Mouse (Mus musculus): ENCODE measurements around the gene Nek6.

The Nek6 gene

DNA sequence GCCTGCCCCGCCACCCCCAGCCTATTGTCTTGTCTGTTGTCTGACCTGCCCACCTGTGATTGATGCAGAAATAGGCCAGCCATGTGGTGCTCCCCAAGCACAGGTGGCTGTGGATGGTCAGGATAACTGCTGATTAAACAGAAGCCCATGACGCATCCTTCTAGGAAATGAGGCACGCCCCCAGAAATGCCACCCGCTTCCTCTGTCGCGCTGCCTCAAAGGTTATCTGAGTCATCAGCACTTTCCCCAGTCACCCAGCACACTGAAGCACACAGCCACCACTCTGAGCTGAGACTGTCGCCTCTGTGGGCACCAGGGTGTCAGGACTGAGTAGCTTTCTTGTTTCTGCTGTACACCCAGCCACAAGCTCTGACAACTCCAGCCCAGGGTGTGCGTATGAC is 24.9 kb downstream of the Nek6 start:
- DNase-seq (ENCODE audit: low spot score in 2 of 2), result peak; percentile 80 to 81

DNA sequence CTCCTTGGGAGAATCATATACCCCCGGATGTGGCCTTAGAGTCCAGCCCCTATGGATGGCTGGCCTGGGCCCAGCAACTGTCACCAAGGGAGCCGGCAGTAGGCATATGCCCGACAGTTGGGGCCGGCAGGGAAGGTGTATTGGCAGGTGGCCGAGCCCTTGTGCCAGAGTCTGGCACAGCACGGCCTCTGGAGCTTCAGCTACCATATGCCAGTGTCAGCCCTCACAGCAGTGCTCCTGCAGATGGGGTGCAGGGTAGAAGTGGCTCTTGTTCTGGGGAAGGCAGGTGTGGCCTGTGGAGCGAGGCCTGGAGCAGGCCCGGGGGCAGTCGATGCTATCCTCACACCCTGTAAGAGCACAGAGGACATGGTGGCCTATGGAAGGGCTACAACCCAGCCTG is 28.2 kb downstream of the Nek6 start:
- DNase-seq (ENCODE audit: low spot score in 2 of 2), result no peak

GRCm38 (mm10) chr2:38540666-38541065 is 29.2 kb downstream of the Nek6 start:
- DNase-seq (ENCODE audit: low spot score in 2 of 2), result no peak

DNA sequence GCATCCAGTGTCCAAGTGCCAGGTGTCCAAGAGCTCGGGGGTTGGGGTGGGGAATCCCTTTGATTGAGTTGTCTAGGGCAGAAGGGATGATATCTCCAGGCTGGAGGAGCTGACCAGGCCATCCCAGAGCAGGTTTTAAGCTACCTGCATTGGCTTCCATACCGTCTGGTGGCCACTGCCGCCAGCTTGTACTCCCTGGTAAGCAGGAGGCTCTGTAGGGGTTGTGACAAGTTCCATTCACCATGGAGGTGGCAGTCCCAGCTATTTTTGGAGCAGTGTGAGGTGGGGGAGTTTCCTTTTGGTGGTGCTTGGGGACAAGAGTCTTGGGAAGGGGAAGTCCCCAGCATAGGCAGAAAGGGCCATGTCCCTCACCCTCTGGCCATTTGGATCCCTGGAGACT is 29.7 kb downstream of the Nek6 start:
- DNase-seq (ENCODE audit: low spot score in 2 of 2), result no peak

GRCm38 (mm10) chr2:38541570-38541969 is 30.1 kb downstream of the Nek6 start:
- DNase-seq (ENCODE audit: low spot score in 2 of 2), result no peak

DNA sequence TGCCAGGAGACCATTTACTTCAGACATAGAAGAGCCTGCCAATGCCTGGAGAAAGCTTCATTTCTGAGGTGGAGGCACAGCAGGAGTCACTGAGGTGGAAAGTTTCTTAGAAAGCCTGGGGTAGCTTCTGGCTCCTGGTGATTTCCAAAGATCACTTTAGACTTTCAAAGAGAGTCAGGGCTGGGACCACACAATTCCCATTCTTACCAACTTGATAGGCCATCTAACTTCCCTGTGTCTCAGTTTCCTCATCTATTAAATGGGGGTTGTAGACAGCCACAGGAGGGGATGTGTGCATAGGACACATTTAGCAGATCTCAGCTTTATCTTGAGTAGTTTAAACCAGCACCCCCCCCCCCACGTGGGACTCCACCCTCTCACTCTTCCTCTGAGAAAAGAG is 30.9 kb downstream of the Nek6 start:
- DNase-seq (ENCODE audit: low spot score in 2 of 2), result no peak

- no peak for DNase-seq (ENCODE audit: low spot score in 2 of 2)
Observed at GRCm38 (mm10) chr2:38543158-38543557, 31.7 kb downstream of the Nek6 start.

DNA sequence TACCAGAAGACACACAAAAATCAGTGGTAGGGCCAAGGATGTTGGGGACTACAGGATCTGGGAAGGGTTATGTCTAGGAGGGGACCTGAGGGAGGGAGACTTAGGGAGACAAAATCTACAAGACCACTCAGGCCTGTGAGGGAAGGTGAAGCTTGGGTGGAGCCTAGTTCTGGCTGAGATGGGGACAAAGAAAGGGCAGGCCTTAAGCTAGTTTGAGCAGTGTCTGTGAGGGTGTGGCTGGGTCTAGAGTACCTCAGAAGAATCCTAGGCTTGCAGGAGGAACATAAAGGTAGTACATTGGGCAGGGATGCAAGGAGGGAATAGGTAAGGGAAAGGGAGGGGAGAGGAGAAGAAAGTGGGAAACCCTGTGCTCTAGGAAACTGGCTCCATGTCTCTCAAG is 32.9 kb downstream of the Nek6 start:
- DNase-seq (ENCODE audit: low spot score in 2 of 2), result no peak

- no peak for DNase-seq (ENCODE audit: low spot score in 2 of 2)
Observed at GRCm38 (mm10) chr2:38544982-38545381, 33.5 kb downstream of the Nek6 start.

- DNase-seq (ENCODE audit: low spot score in 2 of 2), result no peak
Observed at GRCm38 (mm10) chr2:38545706-38546105, 34.3 kb downstream of the Nek6 start.

GRCm38 (mm10) chr2:38546222-38546621 is 34.8 kb downstream of the Nek6 start:
- DNase-seq (ENCODE audit: low spot score in 2 of 2), result no peak

DNA sequence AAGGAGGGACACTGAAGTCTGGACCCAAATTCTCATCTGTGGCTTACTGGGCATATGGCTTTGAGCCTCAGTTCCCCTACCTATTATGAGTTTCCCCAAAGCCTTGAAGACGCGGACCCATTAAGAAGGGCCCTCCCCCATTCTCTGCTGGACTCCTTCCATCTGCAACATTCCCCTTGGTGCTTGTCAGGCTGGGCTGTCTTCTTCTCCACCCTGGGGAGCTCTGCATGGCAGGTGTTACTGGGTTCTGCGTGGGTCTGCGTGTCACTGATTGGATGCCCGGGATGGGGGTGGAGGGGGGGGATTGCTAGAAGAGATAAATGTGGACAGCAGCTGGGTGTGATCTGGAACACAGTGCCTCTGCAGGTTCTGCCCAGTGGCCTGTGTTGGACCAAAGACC is 35.3 kb downstream of the Nek6 start:
- DNase-seq (ENCODE audit: low spot score in 2 of 2), result no peak

DNA sequence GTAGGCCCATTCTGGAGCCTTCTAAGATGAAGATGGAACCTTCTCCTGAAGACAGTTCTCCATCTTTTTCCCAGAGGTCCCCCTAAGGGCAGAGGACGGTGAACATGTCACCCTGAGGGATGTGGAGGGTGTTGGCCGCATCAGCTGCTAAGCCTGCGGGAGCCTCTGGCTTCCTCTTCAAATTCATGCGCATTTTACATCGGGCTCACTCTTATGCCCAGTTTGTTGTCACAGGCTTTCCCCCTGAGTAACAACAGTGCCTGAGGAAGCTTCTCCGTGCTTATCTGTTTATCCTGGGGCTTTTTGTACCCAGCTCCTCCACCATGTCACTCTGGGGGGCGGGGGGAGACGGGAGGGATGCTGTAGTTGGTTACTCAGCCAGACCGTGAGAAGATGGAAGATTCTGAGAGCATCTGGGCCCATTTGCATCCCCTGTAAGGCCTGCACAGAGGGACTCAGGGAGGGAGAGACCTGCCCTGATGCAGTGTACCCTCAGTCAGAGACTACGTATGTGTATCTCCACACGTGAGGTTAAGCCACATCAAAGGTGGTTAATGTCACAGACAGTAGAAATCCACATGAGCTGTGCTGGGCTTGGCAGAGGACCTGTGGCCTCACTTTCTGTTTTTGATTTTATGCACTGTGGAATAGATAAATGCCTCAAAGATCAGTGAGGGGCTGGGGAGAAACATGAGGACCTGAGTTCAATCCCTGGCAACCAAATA is 36.5 kb downstream of the Nek6 start:
- DNase-seq (ENCODE audit: low spot score in 2 of 2), result no peak

GRCm38 (mm10) chr2:38552004-38552443 is 40.6 kb downstream of the Nek6 start:
- DNase-seq (ENCODE audit: low spot score in 2 of 2), result no peak

DNA sequence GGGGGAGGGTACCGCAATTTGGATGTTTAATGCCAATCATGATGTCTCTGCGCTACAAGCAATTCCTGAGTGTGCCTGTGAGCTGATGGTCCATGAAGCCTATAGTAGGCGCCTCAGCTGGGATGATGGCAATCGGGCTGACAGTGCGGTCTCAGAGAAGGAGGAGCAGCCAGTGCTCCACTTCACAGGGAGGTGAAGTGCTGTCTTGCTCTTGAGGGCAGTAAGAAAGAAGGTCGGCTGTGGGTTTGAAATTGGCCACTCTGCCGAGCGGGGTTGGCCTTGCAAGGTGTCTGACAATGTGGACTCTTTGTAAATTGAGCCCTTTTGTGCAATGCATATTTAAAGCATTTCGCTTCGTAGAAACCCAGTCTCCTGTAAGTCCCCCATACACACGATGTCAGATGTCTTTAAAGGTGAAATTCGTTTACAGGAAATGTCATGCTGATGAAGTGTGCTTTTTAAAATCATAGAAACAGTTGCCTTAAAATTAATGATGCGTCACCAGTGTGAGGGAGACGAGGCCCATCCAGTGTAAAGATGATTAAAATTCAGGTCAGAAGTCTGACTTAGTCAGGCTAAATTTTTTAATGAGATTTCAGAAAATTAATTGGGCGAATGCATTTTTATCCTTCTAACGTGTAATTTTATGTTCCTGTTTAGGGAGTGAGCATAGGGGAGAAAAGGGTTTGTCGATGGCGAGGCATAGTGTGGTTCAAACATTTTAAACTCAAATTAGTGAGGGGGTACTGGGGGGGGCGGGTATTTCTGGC is 43.0 kb downstream of the Nek6 start:
- DNase-seq (ENCODE audit: low spot score in 2 of 2), result no peak

GRCm38 (mm10) chr2:38555659-38556058 is 44.2 kb downstream of the Nek6 start:
- DNase-seq (ENCODE audit: low spot score in 2 of 2), result no peak

DNA sequence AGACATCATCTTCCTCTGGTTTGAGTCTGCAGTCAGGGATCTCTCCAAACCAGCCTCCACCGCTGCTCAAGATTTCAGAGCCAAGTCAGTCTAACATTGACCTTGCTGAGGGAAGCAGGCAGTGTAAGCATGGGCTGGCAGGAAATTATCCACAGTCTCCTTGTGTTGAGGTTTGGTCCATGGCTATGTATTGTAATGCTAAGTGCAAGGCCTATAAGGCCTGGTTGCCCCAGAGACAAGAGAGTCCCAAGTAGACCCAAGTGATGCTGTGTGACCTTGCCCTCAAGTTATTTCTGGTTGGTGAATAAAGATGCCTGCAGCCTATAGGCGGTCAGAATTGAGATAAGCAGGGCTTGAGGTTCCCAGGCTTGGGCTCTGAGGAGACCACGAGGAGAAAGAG is 45.3 kb downstream of the Nek6 start:
- DNase-seq (ENCODE audit: low spot score in 2 of 2), result no peak

DNA sequence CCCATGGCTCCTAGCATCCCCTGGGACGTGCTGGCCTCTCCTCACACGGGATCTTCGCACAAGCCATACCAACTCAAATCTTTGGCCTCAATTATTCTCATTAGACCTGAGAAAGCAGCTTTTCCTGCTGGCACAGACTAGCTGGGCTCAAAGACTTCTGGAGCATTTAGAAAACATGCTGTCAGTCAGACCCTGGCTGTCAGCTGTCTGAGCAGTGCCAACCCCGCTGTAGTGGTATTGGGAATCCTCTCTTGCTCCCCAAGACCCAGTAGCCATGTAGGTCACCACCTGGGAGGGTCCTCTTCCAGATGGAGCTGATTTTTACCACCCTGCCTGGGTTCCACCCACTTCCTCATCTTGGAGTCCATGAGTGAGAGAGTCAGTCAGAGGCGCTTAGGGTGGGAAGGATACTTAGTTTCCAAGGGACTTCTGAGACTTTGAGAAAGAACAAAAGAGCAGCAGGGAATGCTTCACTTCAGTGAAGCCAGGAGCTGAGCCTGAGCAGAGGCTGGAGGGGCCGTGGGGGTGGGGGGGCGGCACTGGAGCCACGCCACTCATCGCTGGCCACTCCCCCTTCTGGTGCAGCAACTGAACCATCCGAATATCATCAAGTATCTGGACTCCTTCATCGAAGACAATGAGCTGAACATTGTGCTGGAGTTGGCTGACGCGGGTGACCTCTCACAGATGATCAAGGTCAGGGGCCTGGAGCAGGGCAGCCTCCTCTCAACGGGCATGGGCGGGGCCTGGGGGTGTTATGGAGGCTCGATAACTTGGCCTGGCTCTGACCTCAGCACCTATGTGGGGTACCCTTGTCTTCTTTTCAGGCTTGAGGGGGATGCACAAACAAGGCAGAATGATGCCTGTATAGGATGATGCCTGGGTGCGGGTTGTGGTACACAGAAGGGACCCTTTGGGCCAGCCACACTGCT is 49.1 kb downstream of the Nek6 start:
- DNase-seq (ENCODE audit: low spot score in 2 of 2), result no peak

DNA sequence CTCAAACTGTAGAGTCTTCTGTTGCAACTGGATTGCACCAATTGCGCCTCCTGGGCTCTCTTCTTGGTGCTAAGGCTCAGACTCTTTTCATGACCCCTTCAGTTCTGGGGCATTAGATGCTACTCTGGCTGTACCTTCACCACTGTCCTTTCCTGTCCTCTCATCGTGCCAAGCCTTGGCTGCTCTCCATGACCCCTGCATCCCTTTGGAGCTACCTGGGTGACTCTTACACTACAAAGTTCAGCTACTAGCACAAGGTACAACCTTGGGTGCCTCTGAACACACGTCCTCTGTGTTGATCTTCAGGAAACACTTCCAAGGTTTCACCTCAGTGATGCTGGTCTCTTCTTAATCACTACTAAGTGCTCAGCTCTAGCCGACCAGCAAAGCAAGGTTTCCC is 51.2 kb downstream of the Nek6 start:
- no peak for DNase-seq (ENCODE audit: low spot score in 2 of 2)

DNA sequence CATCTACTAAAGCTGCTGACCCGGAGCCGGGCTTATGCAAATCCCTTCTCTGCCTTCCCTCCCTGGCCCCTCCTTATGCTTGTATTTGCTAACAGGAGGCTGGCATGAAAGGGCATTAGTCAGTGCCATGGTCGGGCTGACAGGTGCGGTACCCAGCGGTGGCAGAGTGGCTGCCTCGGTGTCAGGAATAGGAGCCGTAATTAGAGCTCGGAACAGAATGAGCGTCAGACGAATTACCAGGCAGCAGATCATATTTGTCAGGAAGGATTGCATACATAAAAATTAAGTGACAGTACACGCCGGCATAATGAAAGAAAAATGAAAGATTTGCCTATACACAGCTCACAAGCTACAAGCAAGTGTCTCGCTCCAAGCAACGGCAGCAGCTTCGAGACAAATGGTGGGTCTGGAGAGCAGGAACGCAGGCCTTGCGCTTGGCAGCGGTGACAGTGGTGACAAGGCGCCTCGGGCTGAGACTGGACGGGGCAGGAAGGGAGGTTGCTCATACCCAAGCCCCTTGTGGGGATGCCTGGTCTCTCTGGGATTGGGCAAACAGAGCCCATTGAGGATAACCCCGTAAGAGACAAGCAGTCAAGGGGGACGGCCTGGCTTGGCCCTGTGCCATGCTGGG is 60.6 kb downstream of the Nek6 start:
- no peak for DNase-seq (ENCODE audit: low spot score in 2 of 2)

- DNase-seq (ENCODE audit: low spot score in 2 of 2), result no peak
Observed at GRCm38 (mm10) chr2:38574697-38575096, 63.3 kb downstream of the Nek6 start.

All from left cerebral cortex, adult 9 months (tissue).